Mouse (Mus musculus) hindbrain, embryonic 12.5 days (tissue): ENCODE measurements around the gene Lefty1. TPM values are rescaled to one million over a fixed set of nuclear protein-coding genes. Genes with fewer than 3 reads are reported as not detected.
"Not testable (repeated sequence)": the region's sequence is repeated elsewhere in the genome, so short reads cannot be mapped to it uniquely, and the experiment has no call there.

ENCODE experiments used
- ATAC-seq: fragments of 200-750 bp; cut with Nextera tagmentation; 2 replicates; pipeline ENCODE4 v1.8.0; 2017; ENCODE audit warnings: moderate TSS enrichment; ENCODE audit not compliant: low FRiP score
- H3K27ac ChIP-seq: fragments of 300-500 bp; sonication (generic); 2 replicates; pipeline ENCODE4 v1.5.1; 2016; ENCODE audit warnings: mild to moderate bottlenecking
- H3K27me3 ChIP-seq: fragments of 300-500 bp; sonication (generic); 2 replicates; pipeline ENCODE4 v1.6.1; 2016; ENCODE audit warnings: mild to moderate bottlenecking
- H3K36me3 ChIP-seq: fragments of 300-500 bp; sonication (generic); 2 replicates; pipeline ENCODE4 v1.6.1; 2016; ENCODE audit warnings: mild to moderate bottlenecking
- H3K4me1 ChIP-seq: fragments of 300-500 bp; sonication (generic); 2 replicates; pipeline ENCODE4 v1.6.1; 2016
- H3K4me2 ChIP-seq: fragments of 300-500 bp; sonication (generic); replicated peaks from 2 replicates; pipeline ENCODE4 v1.6.1; 2016; ENCODE audit warnings: mild to moderate bottlenecking
- H3K4me3 ChIP-seq: fragments of 300-500 bp; sonication (generic); 2 replicates; pipeline ENCODE4 v1.5.1; 2016; ENCODE audit warnings: mild to moderate bottlenecking
- H3K9ac ChIP-seq: fragments of 300-500 bp; sonication (generic); 2 replicates; pipeline ENCODE4 v1.6.1; 2016; ENCODE audit warnings: mild to moderate bottlenecking, moderate library complexity
- H3K9me3 ChIP-seq: fragments of 300-500 bp; sonication (generic); replicated peaks from 2 replicates; pipeline ENCODE4 v1.6.1; 2016; ENCODE audit warnings: mild to moderate bottlenecking
- WGBS: fragments of 180-500 bp; shearing (Covaris S2); methylation state at CpG from one replicate; pipeline ENCODE4 v1.1.7; 2016; 5-methylcytosine and 5-hydroxymethylcytosine counted together
- polyA plus RNA-seq: library from polyadenylated mRNA; unstranded; fragments of >200 nt; fragmentation: Nextera tagmentation; extraction: Ambion mirVana; gene quantifications from 2 replicates; pipeline ENCODE4 v1.2.1, GENCODE M21; 2016

Lefty1 gene
- polyA plus RNA-seq, 1 experiment from 2014 or later = 0.46 TPM

GRCm38 (mm10) chr1:180926286-180926685 is 8.5 kb upstream of the Lefty1 start:
- 68% methylated on average over 4 of the region's 4 CpGs for WGBS
- Histone ChIP-seq H3K9me3 (no peaks in the 10 kb centered on the region), H3K4me3 (no peak overlapping the region), H3K27me3 (no peaks in the 10 kb centered on the region), H3K27ac (no peak overlapping the region), H3K9ac (no peak overlapping the region), H3K36me3 (no peaks in the 10 kb centered on the region), H3K4me1 (no peaks in the 10 kb centered on the region), H3K4me2 (no peak overlapping the region)
- ATAC-seq = no peak

- H3K9me3 ChIP-seq = no peaks in the 10 kb centered on the region
- ATAC-seq = no peak
- peaks cover 5% of the 10 kb centered on the region; the same call in 1 of the 2 replicates for H3K4me1 ChIP-seq
- no peaks in the 10 kb centered on the region for H3K36me3 ChIP-seq
- no peak overlapping the region for H3K4me2 ChIP-seq
- H3K27ac ChIP-seq = no peak overlapping the region
- H3K4me3 ChIP-seq = no peak overlapping the region
- WGBS = 80% methylated on average over 2 of the region's 2 CpGs
- peaks cover 20% of the 10 kb centered on the region for H3K27me3 ChIP-seq
- H3K9ac ChIP-seq = no peak overlapping the region
These were observed 5.2 kb upstream of the Lefty1 start for GRCm38 (mm10) chr1:180929599-180929998.

DNA sequence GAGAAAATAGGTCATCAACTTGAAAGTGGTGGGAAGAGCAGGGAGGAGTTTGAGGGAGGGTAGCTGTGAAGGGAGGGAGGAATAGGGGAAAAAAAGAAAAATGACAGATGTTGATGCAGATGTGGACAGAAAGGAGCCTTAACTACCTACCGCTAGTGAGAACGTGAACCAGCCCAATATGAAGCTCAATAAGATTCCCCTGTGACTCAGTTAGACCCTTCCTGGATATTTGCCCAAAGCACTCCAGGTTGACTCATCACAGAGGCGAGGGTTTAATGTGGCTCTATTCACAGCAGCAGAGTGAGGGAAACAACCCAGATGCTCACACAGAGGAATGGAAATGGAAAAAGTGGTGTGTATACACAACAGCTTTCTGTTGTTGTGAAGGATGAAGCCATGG is 3.7 kb upstream of the Lefty1 start:
- peaks cover 35% of the 10 kb centered on the region for H3K27me3 ChIP-seq
- no peak overlapping the region for H3K27ac ChIP-seq
- H3K4me2 ChIP-seq = no peak overlapping the region
- H3K9me3 ChIP-seq = no peaks in the 10 kb centered on the region
- 80% methylated on average over 3 of the region's 3 CpGs for WGBS
- peaks cover 5% of the 10 kb centered on the region; the same call in 1 of the 2 replicates for H3K4me1 ChIP-seq
- no peaks in the 10 kb centered on the region for H3K36me3 ChIP-seq
- no peak overlapping the region for H3K9ac ChIP-seq
- no peak overlapping the region for H3K4me3 ChIP-seq
- no peak for ATAC-seq

- Histone ChIP-seq H3K27ac (no peak overlapping the region), H3K9me3 (no peaks in the 10 kb centered on the region), H3K36me3 (no peaks in the 10 kb centered on the region), H3K4me3 (no peak overlapping the region), H3K27me3 (peaks cover 59% of the 10 kb centered on the region), H3K9ac (no peak overlapping the region), H3K4me2 (no peak overlapping the region), H3K4me1 (peaks cover 5% of the 10 kb centered on the region; the same call in 1 of the 2 replicates)
- ATAC-seq = no peak
- WGBS = 14% methylated on average over 6 of the region's 6 CpGs
These were observed 1.2 kb upstream of the Lefty1 start for GRCm38 (mm10) chr1:180933659-180934058.

- Histone ChIP-seq H3K4me2 (peak overlapping the region; percentile 45), H3K4me3 (peak overlapping the region; percentile 20), H3K4me1 (peaks cover 10% of the 10 kb centered on the region), H3K27me3 (peaks cover 79% of the 10 kb centered on the region)
- H3K36me3 ChIP-seq, H3K9ac ChIP-seq, H3K27ac ChIP-seq, H3K9me3 ChIP-seq: not testable (repeated sequence)
- ATAC-seq = peak; percentile 68; the same call in 1 of the 2 replicates
- 2% methylated on average over 34 of the region's 41 CpGs for WGBS
These were observed 2.0 kb downstream of the Lefty1 start for GRCm38 (mm10) chr1:180936610-180937398.

DNA sequence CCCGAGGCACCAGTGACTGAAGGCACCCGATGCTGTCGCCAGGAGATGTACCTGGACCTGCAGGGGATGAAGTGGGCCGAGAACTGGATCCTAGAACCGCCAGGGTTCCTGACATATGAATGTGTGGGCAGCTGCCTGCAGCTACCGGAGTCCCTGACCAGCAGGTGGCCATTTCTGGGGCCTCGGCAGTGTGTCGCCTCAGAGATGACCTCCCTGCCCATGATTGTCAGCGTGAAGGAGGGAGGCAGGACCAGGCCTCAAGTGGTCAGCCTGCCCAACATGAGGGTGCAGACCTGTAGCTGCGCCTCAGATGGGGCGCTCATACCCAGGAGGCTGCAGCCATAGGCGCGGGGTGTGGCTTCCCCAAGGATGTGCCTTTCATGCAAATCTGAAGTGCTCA is 2.8 kb downstream of the Lefty1 start:
- not testable (repeated sequence) for H3K4me2 ChIP-seq, ATAC-seq, H3K27ac ChIP-seq, H3K9me3 ChIP-seq, H3K9ac ChIP-seq, H3K36me3 ChIP-seq, H3K4me3 ChIP-seq
- peaks cover 84% of the 10 kb centered on the region for H3K27me3 ChIP-seq
- peaks cover 18% of the 10 kb centered on the region for H3K4me1 ChIP-seq
- 13% methylated on average over 13 of the region's 13 CpGs for WGBS

- H3K27me3 ChIP-seq = peaks cover 87% of the 10 kb centered on the region
- H3K4me2 ChIP-seq, H3K9me3 ChIP-seq, H3K27ac ChIP-seq, H3K4me3 ChIP-seq, ATAC-seq, H3K36me3 ChIP-seq, H3K9ac ChIP-seq: not testable (repeated sequence)
- peaks cover 21% of the 10 kb centered on the region for H3K4me1 ChIP-seq
- WGBS = 79% methylated on average over 2 of the region's 2 CpGs
These were observed 4.0 kb downstream of the Lefty1 start for GRCm38 (mm10) chr1:180938781-180939180.

- H3K27ac ChIP-seq = no peak overlapping the region
- H3K9me3 ChIP-seq = no peaks in the 10 kb centered on the region
- peak overlapping the region; percentile 95 for H3K4me2 ChIP-seq
- H3K4me1 ChIP-seq = peaks cover 25% of the 10 kb centered on the region
- 84% methylated on average over 7 of the region's 7 CpGs for WGBS
- H3K4me3 ChIP-seq = no peak overlapping the region
- H3K9ac ChIP-seq = no peak overlapping the region
- H3K27me3 ChIP-seq = peaks cover 81% of the 10 kb centered on the region
- H3K36me3 ChIP-seq = no peaks in the 10 kb centered on the region
- ATAC-seq = no peak
These were observed 6.1 kb downstream of the Lefty1 start for GRCm38 (mm10) chr1:180940776-180941460.

- Histone ChIP-seq H3K4me3 (peak overlapping the region; percentile 70), H3K27ac (no peak overlapping the region), H3K36me3 (no peaks in the 10 kb centered on the region), H3K4me2 (peak overlapping the region; percentile 95), H3K4me1 (peaks cover 25% of the 10 kb centered on the region), H3K27me3 (peaks cover 72% of the 10 kb centered on the region), H3K9ac (peak overlapping the region; percentile 68), H3K9me3 (no peaks in the 10 kb centered on the region)
- WGBS = 4% methylated on average over 18 of the region's 18 CpGs
- 0 out of 2 replicates have a peak, but pooled peaks have one; percentile 57 for ATAC-seq
These were observed 6.9 kb downstream of the Lefty1 start for GRCm38 (mm10) chr1:180941726-180942125.

DNA sequence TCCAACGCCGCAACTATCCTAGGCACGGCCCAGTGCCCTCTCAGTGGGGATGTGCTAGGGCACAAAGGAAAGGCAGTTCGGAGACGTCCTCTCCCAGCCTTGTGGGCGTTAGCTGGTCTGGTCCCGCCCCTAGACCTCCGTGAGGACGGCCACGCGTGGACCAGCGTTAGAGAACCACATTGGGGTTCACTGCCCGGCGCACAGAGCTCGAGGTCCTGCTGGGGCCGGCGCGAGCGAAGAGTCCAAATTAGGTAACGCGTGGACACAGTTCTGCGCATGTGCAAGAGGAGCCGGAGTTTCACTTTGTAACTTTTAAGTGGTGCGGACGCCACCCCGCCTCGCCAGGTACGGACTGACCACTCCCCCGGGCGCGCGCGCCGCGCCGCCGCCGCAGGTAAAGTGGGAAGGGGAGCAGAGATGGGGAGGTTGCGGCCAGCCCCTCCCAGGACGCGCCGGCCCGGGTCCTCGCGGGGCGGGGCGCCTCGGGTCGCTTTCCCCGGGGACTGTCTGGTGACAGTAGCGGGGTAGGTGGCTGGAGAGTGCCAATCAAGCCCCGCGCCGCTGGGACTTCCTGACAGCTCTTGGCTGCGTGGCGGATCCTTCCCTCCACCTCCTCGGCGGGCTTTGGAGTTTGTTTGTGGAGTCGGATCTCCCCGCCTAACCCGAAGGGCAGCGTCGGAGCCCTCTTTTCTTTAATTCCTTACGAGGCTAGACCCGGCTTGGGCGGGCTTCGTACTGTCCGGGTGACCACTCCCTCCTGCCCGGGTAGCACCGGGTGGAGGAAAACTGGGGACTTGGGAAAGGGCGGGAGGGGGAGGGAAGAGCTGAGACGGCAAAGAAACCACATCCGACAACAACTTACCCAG is 7.6 kb downstream of the Lefty1 start, which contains the start of gene Tmem63a:
Gene Tmem63a (plus strand): TSS at position 179 of the 866 bp plus-strand sequence.
- peak; percentile 46; the same call in 1 of the 2 replicates for ATAC-seq
- H3K4me2 ChIP-seq = peak within 1 kb of the TSS; percentile 95
- H3K9me3 ChIP-seq = no peaks in the 10 kb centered on the region
- H3K4me3 ChIP-seq = peak within 1 kb of the TSS; percentile 70
- H3K4me1 ChIP-seq = peaks cover 25% of the 10 kb centered on the region
- under 1% methylated on average over 73 of the region's 73 CpGs for WGBS
- peaks cover 66% of the 10 kb centered on the region for H3K27me3 ChIP-seq
- H3K27ac ChIP-seq = no peak within 1 kb of the TSS
- H3K9ac ChIP-seq = peak within 1 kb of the TSS; percentile 68
- no peaks in the 10 kb centered on the region for H3K36me3 ChIP-seq

- Histone ChIP-seq H3K36me3 (no peaks in the 10 kb centered on the region), H3K4me2 (peak overlapping the region; percentile 95), H3K4me1 (peaks cover 25% of the 10 kb centered on the region), H3K4me3 (peak overlapping the region; percentile 70), H3K9ac (peak overlapping the region; percentile 68; the same call in 1 of the 2 replicates), H3K9me3 (no peaks in the 10 kb centered on the region), H3K27ac (no peak overlapping the region), H3K27me3 (peaks cover 58% of the 10 kb centered on the region)
- ATAC-seq = no peak
- WGBS = 47% methylated on average over 11 of the region's 11 CpGs
These were observed 8.3 kb downstream of the Lefty1 start for GRCm38 (mm10) chr1:180943032-180943644.
